Mouse (Mus musculus) T-helper 2 cell (primary cell): ENCODE data around the gene Prune1.

Experiments
- in situ Hi-C: fragments of 300-600 bp; cut with MboI, MseI; formaldehyde crosslinking; loops from one replicate; pipeline ENCODE4 v1.15.1; 2025; ENCODE audit warnings: high pct_unique_total_duplicates

The Prune1 gene

DNA sequence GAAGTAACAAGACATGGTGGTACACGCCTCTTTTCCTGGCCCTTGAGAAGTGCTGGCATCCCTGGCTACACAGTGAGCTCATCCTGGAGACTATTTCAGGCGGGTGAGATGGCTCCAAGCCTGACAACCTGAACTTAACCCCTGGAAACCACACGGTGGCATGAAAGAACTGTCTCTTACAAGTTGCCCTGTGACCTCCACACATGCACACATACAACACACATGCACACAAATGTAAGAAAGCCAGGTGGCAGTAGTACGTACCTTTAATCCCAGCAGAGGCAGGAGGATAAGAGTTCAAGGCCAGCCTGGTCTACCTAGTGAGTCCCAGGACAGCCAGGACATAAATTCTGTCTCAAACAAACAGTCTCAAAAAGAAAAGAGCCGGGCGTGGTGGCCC is 42.9 kb downstream of the Prune1 start:
- in situ Hi-C loops: no loop called here

DNA sequence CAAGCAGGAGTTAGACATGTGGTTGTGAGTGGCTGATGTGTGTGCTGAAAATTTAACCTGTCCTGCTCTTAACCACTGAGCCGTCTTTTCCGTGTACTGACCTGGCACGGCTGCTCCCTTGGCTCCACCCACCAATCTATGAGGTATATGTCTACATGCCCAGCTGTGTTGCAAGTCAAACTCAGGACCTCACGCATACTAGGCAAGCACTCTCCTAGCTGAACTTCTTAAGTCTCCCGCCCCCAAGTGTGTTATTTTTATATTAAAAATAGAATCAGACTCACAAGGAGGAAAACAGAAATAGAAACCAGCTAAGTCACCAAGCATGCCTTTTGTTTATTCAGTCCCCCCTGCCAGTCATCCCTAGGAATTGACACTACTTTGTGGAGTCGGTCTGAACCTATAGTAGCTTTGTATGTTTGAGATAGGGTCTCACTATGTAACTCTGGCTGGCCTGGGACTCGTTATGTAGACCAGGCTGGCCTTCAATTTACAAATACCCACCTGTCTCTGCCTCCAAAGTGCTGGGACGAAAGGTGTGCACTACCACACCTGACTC is 44.3 kb downstream of the Prune1 start:
- in situ Hi-C loops: no loop called here

- in situ Hi-C loops: no loop called here
Measured at GRCm38 (mm10) chr3:95235386-95236301, 46.2 kb downstream of the Prune1 start.

DNA sequence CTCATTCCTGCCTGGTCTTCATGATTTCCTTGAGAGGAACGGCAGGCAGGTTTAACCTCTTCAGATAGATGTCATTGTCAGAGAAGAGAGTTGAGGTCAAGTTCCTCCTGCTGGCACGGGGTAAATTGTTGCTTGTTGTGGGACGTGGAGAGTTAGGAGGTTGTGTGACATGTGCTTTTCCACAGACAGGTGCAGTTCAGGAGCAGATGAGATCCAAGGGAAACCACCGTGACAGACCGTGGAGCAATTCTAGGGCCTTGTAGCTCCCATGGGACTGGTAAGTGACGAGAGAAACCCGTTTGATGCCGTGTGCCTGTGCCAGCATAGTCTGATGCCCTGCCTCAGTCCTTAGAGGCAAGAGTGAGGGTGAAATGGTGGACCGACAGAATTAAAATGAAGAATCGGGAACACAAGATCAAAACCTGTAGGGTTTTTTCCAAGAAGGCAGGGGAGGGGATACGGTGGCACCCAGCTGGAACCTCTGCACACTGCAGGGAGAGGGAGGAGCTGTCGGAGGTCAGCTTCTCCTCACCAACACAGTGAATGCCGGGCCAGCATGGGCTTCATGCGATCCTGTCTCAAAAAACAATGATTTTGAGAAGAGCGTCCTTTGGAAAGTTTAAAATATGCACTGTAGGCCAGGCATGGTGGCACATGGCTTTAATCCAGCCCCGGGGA is 48.4 kb downstream of the Prune1 start:
- in situ Hi-C loops: no loop called here

GRCm38 (mm10) chr3:95232771-95233170 is 49.1 kb downstream of the Prune1 start:
- in situ Hi-C loops: no loop called here

GRCm38 (mm10) chr3:95231298-95232221 is 50.3 kb downstream of the Prune1 start, which contains the start of gene Mllt11:
Gene Mllt11, minus strand, starts transcription at chr3:95232171.
- in situ Hi-C loops: no loop called here

DNA sequence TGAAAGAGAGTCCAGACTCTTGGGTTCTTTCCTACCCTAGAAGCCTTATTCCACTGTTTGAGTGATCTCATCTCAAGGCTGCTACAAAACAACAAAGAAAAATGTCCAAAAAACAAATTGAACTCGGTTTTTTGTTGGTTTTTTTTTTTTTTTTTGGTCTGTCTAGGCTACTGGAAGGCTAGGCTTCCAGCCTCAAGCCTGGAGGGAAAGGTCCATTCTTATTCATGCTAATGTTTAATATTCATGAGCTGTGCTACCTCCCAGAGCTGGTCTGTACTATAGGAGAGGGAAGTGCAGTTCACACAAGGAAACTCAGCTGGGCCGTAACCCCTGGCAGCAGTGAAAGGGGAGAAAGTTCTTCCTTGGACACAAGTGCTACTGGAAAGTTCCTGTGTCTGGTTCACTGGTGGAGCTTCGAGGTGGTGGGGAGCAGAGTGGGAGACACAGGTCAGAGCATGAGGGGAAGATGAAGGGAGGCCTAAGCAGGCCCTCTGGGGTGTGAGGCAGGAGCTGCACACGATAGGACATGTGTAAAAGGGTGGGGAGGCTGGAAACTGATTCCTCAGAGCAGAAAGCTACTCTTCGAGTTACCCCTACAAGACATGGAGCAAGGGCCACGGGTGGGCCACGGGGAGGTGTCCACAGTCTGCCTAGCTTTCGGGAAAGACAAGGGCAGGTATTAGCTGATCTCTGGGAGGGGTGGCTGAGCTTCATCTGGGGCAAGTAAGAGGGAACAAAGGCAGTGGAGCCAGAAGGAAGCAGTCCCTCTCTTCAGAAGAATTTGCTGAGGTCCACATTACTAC is 51.2 kb downstream of the Prune1 start:
- in situ Hi-C loops: no loop called here

DNA sequence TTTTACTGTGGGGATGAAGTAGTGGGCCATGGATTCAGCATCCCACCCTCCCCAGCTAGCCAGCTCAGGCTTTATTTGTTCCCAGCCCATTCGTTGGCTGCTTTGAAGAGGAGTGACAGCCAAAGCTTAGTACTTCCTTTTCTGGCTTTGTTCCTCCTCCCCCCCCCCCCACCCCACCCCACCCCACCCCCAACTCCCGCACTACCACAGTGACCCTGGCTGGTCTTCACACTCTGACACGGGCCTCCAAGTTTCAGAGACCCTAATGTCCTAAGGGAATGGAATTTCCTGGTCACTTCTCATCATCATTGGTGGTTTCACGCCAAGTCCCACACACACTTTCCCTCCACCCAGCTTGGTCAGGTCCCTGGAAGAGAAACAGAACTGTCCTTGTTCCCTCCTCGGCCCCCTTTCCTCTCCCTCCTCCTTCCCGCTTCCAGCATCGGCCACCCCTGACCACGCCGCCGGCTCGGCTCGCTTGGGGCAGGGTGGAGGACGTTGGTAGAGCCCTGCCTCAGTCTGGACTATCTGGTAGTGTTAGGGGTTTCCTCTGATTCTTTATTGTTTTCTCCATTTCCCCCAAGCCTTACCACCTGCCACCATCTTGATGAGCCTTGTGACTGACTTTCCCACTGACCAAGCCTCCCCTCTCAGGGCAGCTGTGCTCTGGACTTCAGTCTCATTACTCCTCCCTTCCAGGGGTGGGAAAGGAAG is 51.9 kb downstream of the Prune1 start:
- in situ Hi-C loops: no loop called here

DNA sequence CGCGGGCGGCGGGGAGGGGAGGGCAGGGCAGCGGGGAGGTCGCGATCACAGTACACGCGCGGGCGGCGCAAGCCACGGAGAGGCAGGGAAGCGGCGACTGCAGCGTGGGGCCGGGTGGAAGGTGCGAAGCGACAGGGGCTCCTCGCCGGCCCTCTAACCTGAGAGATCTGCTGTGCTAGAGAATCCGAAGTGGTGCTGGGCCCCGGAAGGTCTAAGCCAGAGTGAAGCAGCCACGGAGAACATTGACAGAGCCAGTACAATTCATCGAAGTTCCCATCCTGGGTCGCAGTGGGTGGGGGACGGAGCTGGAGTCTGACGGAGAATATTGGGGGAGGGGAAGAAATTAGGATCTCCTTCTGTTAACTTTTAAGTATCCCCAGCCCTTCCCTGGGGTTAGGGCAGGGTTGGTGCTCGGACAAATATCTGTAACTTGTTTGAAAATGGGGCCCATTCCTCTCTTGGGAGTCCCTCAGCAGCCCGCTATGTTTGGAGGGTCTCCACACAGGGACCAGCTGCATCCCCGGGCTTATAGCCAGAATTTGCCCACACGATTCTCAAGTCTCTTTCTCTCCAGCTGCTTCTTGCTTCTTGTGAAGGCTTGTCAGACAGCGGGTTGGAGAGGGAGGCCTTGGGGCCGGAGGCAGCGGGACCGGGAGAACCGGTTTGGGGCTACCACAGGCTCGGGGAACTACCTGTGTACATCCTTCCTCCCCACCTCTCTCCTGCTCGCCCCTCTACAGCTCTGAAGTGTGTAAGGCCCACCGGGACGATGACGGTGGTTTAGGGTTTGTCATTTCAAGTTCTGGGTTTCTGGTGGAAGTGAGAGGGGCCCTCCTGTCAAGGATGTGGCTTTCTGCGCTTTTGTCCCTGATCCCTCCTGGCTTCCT is 52.7 kb downstream of the Prune1 start:
- in situ Hi-C loops: no loop called here

DNA sequence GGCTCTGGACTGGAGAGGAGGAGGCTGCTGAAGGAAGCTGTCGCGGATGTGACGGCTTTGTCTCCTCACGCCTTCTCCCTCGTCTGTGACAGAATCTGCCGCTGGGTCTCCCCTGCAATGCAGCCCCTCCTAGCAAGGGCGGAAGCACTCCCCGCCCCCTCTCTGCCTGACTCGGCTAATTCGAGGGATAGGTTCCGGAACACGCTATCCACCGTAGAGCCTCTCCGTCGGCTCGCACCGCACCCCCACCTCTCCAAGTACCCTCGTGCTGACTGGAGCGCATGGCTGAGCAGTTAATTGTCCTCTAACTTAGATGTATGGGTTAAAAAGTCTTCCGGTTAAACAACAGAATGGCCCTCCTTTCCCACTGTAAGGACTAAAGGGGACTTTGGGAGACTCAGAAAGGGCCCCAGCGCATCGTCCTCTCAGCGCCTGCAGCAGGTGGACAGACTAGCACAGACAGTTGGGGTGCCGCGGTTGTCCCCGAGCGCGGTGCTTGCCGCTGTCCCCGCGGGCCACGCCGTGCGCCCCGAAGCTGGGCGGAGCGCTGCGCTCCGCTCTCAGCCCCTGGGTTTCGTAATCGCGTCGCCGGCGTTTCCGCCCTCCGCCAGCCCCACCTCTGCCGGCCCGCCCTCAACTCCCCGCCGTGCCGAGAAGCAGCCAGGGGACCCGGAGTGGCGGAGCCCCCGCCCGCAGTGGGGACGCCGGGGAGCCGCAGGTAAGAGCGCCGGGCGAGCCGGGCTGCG is 53.6 kb downstream of the Prune1 start, which contains the start of gene Cdc42se1:
TSS of gene Cdc42se1 (plus strand) at position 585 of the 746 bp plus-strand sequence.
- in situ Hi-C loops: no loop called here

DNA sequence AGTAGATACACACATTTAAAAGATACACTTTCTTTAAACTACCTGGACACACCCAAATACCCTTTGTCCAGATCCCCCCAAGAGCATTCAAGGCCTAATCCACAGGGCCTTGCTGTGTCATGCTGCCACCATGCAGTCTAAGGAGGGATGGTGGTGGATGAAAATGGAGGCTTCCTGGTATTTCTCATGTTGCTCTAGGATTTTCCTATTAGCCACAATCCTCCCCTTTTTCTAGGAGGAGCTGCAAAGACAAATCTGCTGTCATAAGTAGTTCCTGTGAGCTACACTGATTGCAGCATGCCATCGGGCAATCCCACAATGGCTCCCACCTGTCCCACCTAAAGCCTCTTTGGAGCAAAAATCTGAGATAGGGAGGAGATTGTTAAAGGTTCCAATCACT is 54.7 kb downstream of the Prune1 start:
- in situ Hi-C loops: no loop called here

- in situ Hi-C loops: no loop called here
Measured at GRCm38 (mm10) chr3:95224295-95224694, 57.6 kb downstream of the Prune1 start.

GRCm38 (mm10) chr3:95223041-95223440 is 58.8 kb downstream of the Prune1 start:
- in situ Hi-C loops: no loop called here

- in situ Hi-C loops: no loop called here
Measured at GRCm38 (mm10) chr3:95218466-95219137, 63.3 kb downstream of the Prune1 start.

DNA sequence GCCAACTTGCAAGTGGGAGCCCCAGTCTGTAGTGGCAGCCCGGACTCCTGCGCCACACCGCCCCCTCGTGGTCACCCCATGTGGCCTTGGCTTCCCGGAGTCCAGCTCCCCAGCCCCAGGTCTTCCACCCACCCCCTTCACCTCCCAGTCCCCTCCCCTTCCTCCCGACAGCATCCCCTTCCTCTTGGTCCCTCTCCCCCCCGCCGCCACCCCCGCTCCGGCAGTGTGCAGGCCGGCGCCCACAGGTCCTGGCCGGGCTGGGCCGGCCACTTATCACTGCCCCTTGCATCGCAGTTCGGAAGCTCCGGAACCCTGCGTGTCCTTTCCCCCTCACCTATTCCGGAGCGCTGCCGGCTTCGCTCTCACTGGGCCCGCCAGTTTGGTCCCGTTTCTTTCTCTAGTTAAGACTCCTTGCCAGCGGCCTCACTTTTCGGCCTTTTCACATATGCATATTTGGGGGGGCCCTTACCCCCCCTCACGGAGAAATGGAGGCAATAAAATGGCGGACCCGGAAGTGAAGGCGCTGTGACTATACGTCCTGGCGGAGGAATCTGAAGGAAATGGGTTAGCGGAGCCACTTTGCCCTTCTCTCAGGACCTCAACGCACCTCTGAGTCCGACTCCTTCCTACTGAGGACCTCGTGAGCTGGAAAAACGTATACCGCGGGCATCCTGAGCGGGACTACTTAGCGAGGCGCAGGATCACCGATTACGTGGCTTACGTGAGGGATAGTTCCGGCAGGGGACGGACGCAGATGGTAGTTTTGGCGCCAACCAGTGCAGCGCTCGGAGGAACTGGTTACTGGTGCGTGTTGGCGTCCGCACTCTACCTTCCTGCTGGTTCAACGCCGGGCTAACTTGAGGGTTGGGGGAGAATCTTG is 64.4 kb downstream of the Prune1 start, which contains the start of gene Gabpb2:
TSS of gene Gabpb2 (minus strand) at position 662 of the 880 bp plus-strand sequence.
- in situ Hi-C loops: no loop called here

- in situ Hi-C loops: no loop called here
Measured at GRCm38 (mm10) chr3:95216655-95217254, 65.1 kb downstream of the Prune1 start.
